Mouse (Mus musculus): Measurements from ENCODE around the gene Bhlhe23. TPM values are rescaled to one million over a fixed set of nuclear protein-coding genes. Genes with fewer than 3 reads are reported as not detected.
A peak's percentile ranks its signal among the peaks of the same experiment; 100 is the strongest.

Gene Bhlhe23
- total and polyA plus RNA-seq, 3 experiments: not detected

DNA sequence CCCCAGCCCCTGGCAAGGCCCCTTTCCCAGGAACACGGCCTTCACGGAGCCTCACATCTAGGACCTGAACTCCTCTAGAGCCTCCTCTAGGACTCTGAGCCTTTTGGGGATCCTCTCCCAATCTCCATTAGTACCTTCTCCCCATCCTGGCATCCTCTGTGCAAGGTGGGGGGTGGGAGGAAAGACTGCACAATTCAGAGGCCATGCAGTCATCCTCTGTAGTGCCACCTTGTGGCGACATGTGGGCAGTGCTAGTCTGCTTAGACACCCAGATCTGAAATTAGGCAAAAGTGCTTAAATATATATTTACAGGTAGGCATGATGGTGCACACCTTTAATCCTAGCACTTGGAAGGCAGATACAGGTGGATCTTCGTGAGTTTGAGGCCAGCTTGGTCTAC lies 15.0 kb upstream of the Bhlhe23 start:
- no peak overlapping the region for H3K27ac ChIP-seq (ENCODE audit: control insufficient read depth, low read depth, low read length)
- H3K4me3 ChIP-seq (ENCODE audit: control insufficient read depth in 1 of 2, insufficient read depth in 1 of 2, low read depth in 2 of 2, low read length in 2 of 2): no peak overlapping the region
- no peaks in the 10 kb centered on the region for H3K36me3 ChIP-seq (ENCODE audit: control insufficient read depth in 1 of 2, insufficient read depth in 2 of 2, low read length in 2 of 2)
- no peaks in the 10 kb centered on the region for H3K79me2 ChIP-seq (ENCODE audit: control insufficient read depth, insufficient read depth, low read length, poor library complexity)
- H3K4me1 ChIP-seq (ENCODE audit: control insufficient read depth in 1 of 2, insufficient read depth in 2 of 2, low read length in 2 of 2): no peaks in the 10 kb centered on the region
- H3K9ac ChIP-seq (ENCODE audit: control insufficient read depth, low read depth, low read length, poor library complexity, severe bottlenecking): no peak overlapping the region
- no peak for TF ChIP-seq MYC (IDR thresholded peaks at IDR 0.05; ENCODE audit: low read depth, low read length)
- no peak for TF ChIP-seq MAFK (IDR thresholded peaks at IDR 0.05; ENCODE audit: borderline replicate concordance, low read depth, low read length)
- no peak for TF ChIP-seq NRF1 (IDR thresholded peaks at IDR 0.05; ENCODE audit: insufficient read depth, low read depth, low read length, poor library complexity, severe bottlenecking)
- no peak for TF ChIP-seq USF2 (IDR thresholded peaks at IDR 0.05; ENCODE audit: borderline replicate concordance in 1 of 2, insufficient read depth in 1 of 2, low read depth in 1 of 2, low read length in 2 of 2)
- TF ChIP-seq ZMIZ1 (IDR thresholded peaks at IDR 0.05; ENCODE audit: low read depth, low read length): no peak
- TF ChIP-seq POLR2AphosphoS2 (IDR thresholded peaks at IDR 0.05; ENCODE audit: low read length): no peak
- no peak for TF ChIP-seq CHD2 (IDR thresholded peaks at IDR 0.05; ENCODE audit: low read length)
- no peak for TF ChIP-seq TAL1 (IDR thresholded peaks at IDR 0.05; ENCODE audit: low read length)
- TF ChIP-seq HCFC1 (IDR thresholded peaks at IDR 0.05; ENCODE audit: low read depth, low read length): no peak
- TF ChIP-seq MXI1 (IDR thresholded peaks at IDR 0.05; ENCODE audit: low read depth, low read length): no peak
- no peak for TF ChIP-seq MAZ (IDR thresholded peaks at IDR 0.05; ENCODE audit: low read depth, low read length)
- TF ChIP-seq RAD21 (IDR thresholded peaks at IDR 0.05; ENCODE audit: low read depth, low read length): peak; percentile 26
- no peak for TF ChIP-seq ELF1 (IDR thresholded peaks at IDR 0.05; ENCODE audit: low read depth, low read length)
- no peak for TF ChIP-seq JUND (IDR thresholded peaks at IDR 0.05; ENCODE audit: low read depth, low read length)
- TF ChIP-seq MAX (IDR thresholded peaks at IDR 0.05; ENCODE audit: low read length): no peak
- no peak for TF ChIP-seq GATA1 (IDR thresholded peaks at IDR 0.05; ENCODE audit: low read depth, low read length)
- no peak for TF ChIP-seq GABPA (IDR thresholded peaks at IDR 0.05; ENCODE audit: low read depth, low read length)
- TF ChIP-seq ZC3H11A (IDR thresholded peaks at IDR 0.05; ENCODE audit: low read depth, low read length): no peak
- TF ChIP-seq CTCF (IDR thresholded peaks at IDR 0.05 in 2 of 3, conservative IDR thresholded peaks at IDR 0.05 in 1 of 3; ENCODE audit: control insufficient read depth in 1 of 3, insufficient read depth in 1 of 3, low read depth in 2 of 3, low read length in 3 of 3, poor library complexity in 1 of 3, severe bottlenecking in 1 of 3): peak; percentile 75 to 92 (median 87)
- TF ChIP-seq SIN3A (IDR thresholded peaks at IDR 0.05; ENCODE audit: low read length): no peak
- no peak for TF ChIP-seq EP300 (IDR thresholded peaks at IDR 0.05; ENCODE audit: low read depth in 1 of 2, low read length in 2 of 2)
- peak; percentile 64 for TF ChIP-seq SMC3 (IDR thresholded peaks at IDR 0.05; ENCODE audit: low read depth, low read length)
- DNase-seq (ENCODE audit: low read depth, low spot score): peak; percentile 52
- H3K9me3 ChIP-seq (replicated peaks; ENCODE audit: insufficient read depth, low read length): no peaks in the 10 kb centered on the region
- no peaks in the 10 kb centered on the region; a peak in 1 of 4 replicates for H3K27me3 ChIP-seq (ENCODE audit: control insufficient read depth in 1 of 2, insufficient read depth in 2 of 2, low read length in 2 of 2)

DNA sequence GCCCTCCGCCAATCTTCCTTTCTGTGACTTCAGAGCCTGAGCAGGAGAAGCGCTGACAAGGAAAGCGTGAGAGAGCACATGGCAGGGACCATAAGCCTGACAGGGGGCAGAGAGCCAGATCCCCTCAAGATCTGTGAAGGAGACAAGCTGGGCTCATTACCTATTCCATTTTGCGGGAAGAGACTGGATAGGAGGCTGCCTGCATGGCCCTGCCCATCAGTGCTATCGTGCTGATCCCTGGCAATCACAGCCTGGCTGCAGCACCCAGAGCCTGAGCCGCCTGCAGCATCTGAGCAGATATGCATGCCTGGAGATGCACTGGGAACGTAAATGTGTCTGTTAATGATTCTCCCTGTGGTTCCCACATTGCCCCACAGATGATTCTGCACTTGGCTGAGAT lies 12.1 kb upstream of the Bhlhe23 start:
- Histone ChIP-seq H3K9ac (ENCODE audit: control insufficient read depth, low read depth, low read length, poor library complexity, severe bottlenecking) (no peak overlapping the region), H3K79me2 (ENCODE audit: control insufficient read depth, insufficient read depth, low read length, poor library complexity) (no peaks in the 10 kb centered on the region), H3K27ac (ENCODE audit: control insufficient read depth, low read depth, low read length) (no peak overlapping the region), H3K4me3 (ENCODE audit: control insufficient read depth in 1 of 2, insufficient read depth in 1 of 2, low read depth in 2 of 2, low read length in 2 of 2) (no peak overlapping the region), H3K36me3 (ENCODE audit: control insufficient read depth in 1 of 2, insufficient read depth in 2 of 2, low read length in 2 of 2) (no peaks in the 10 kb centered on the region), H3K27me3 (ENCODE audit: control insufficient read depth in 1 of 2, insufficient read depth in 2 of 2, low read length in 2 of 2) (no peaks in the 10 kb centered on the region; a peak in 1 of 4 replicates), H3K9me3 (replicated peaks; ENCODE audit: insufficient read depth, low read length) (no peaks in the 10 kb centered on the region), H3K4me1 (ENCODE audit: control insufficient read depth in 1 of 2, insufficient read depth in 2 of 2, low read length in 2 of 2) (no peaks in the 10 kb centered on the region)
- no peak for DNase-seq (ENCODE audit: low read depth, low spot score)
- TF ChIP-seq BHLHE40 (IDR thresholded peaks at IDR 0.05; ENCODE audit: borderline replicate concordance, low read depth, low read length) (no peak), MEF2A (IDR thresholded peaks at IDR 0.05; ENCODE audit: extremely low read depth, insufficient replicate concordance, low read depth, low read length, poor library complexity, severe bottlenecking) (no peak), POLR2A (IDR thresholded peaks at IDR 0.05; ENCODE audit: control insufficient read depth in 1 of 2, insufficient read depth in 1 of 2, low read depth in 1 of 2, low read length in 2 of 2, poor library complexity in 1 of 2) (no peak), HCFC1 (IDR thresholded peaks at IDR 0.05; ENCODE audit: low read depth, low read length) (no peak), ELF1 (IDR thresholded peaks at IDR 0.05; ENCODE audit: low read depth, low read length) (no peak), POLR2AphosphoS5 (IDR thresholded peaks at IDR 0.05; ENCODE audit: borderline replicate concordance, low read depth, low read length) (no peak), MAX (IDR thresholded peaks at IDR 0.05; ENCODE audit: low read length) (no peak), SMC3 (IDR thresholded peaks at IDR 0.05; ENCODE audit: low read depth, low read length) (no peak), ETS1 (IDR thresholded peaks at IDR 0.05; ENCODE audit: low read depth, low read length) (no peak), TAL1 (IDR thresholded peaks at IDR 0.05; ENCODE audit: low read length) (no peak), E2F4 (IDR thresholded peaks at IDR 0.05; ENCODE audit: borderline replicate concordance, low read depth, low read length) (no peak), POLR2AphosphoS2 (IDR thresholded peaks at IDR 0.05; ENCODE audit: low read length) (no peak), TCF12 (IDR thresholded peaks at IDR 0.05; ENCODE audit: low read depth, low read length) (no peak), CHD1 (IDR thresholded peaks at IDR 0.05; ENCODE audit: low read depth, low read length) (no peak), RCOR1 (IDR thresholded peaks at IDR 0.05; ENCODE audit: low read depth, low read length) (no peak), RAD21 (IDR thresholded peaks at IDR 0.05; ENCODE audit: low read depth, low read length) (no peak), MYB (IDR thresholded peaks at IDR 0.05; ENCODE audit: low read depth, low read length) (no peak), GATA1 (IDR thresholded peaks at IDR 0.05; ENCODE audit: low read depth, low read length) (no peak)

Data from MEL (cell line).